Mouse (Mus musculus): ENCODE measurements around the gene Plod3. TPM values are rescaled to one million over a fixed set of nuclear protein-coding genes. Genes with fewer than 3 reads are reported as not detected.
A peak's percentile ranks its signal among the peaks of the same experiment; 100 is the strongest.
"Not testable (repeated sequence)": the region's sequence is repeated elsewhere in the genome, so short reads cannot be mapped to it uniquely, and the experiment has no call there.

Plod3 gene
- total and polyA plus RNA-seq, 2 experiments from 2014 or later = 25.2 to 63.5 TPM

- no peak overlapping the region for H3K9ac ChIP-seq (replicated peaks; ENCODE audit: low read length)
- no peak for DNase-seq (ENCODE audit: low spot score)
- H3K36me3 ChIP-seq (ENCODE audit: insufficient read depth, low read length) = no peaks in the 10 kb centered on the region
- no peak for TF ChIP-seq CTCF (IDR thresholded peaks at IDR 0.05; ENCODE audit: low read depth)
- no peak overlapping the region for H3K4me3 ChIP-seq (ENCODE audit: low read length)
- H3K9me3 ChIP-seq (ENCODE audit: low read length) = no peaks in the 10 kb centered on the region
- H3K4me1 ChIP-seq (ENCODE audit: insufficient read depth, low read length) = no peaks in the 10 kb centered on the region
- H3K27me3 ChIP-seq (ENCODE audit: insufficient read depth, low read length) = no peaks in the 10 kb centered on the region
- ATAC-seq = no peak
- no peak overlapping the region for H3K4me2 ChIP-seq (ENCODE audit: low read depth, low read length)
- 79% methylated on average over 12 of the region's 12 CpGs for WGBS
- no peak overlapping the region for H3K27ac ChIP-seq
Measured at GRCm38 (mm10) chr5:136945084-136945483, 41.7 kb upstream of the Plod3 start.

GRCm38 (mm10) chr5:136947874-136948273 is 38.9 kb upstream of the Plod3 start:
- Histone ChIP-seq H3K27ac (no peak overlapping the region), H3K9me3 (ENCODE audit: low read length) (no peaks in the 10 kb centered on the region), H3K4me1 (ENCODE audit: insufficient read depth, low read length) (no peaks in the 10 kb centered on the region), H3K4me3 (ENCODE audit: low read length) (no peak overlapping the region), H3K9ac (replicated peaks; ENCODE audit: low read length) (no peak overlapping the region), H3K4me2 (ENCODE audit: low read depth, low read length) (no peak overlapping the region), H3K27me3 (ENCODE audit: insufficient read depth, low read length) (no peaks in the 10 kb centered on the region), H3K36me3 (ENCODE audit: insufficient read depth, low read length) (no peaks in the 10 kb centered on the region)
- DNase-seq (ENCODE audit: low spot score) (no peak), ATAC-seq (no peak)
- TF ChIP-seq CTCF (IDR thresholded peaks at IDR 0.05; ENCODE audit: low read depth) = no peak

- not testable (repeated sequence) for H3K9ac ChIP-seq (replicated peaks; ENCODE audit: low read length); DNase-seq (ENCODE audit: low spot score); H3K36me3 ChIP-seq (ENCODE audit: insufficient read depth, low read length); H3K9me3 ChIP-seq (ENCODE audit: low read length); H3K4me3 ChIP-seq (ENCODE audit: low read length); H3K27me3 ChIP-seq (ENCODE audit: insufficient read depth, low read length); H3K27ac ChIP-seq; H3K4me1 ChIP-seq (ENCODE audit: insufficient read depth, low read length); H3K4me2 ChIP-seq (ENCODE audit: low read depth, low read length); ATAC-seq
- WGBS = 75% methylated on average over 14 of the region's 14 CpGs
Measured at GRCm38 (mm10) chr5:136949551-136950336, 37.1 kb upstream of the Plod3 start.

GRCm38 (mm10) chr5:136950521-136950920 is 36.3 kb upstream of the Plod3 start:
- DNase-seq (ENCODE audit: low spot score) = no peak
- no peak for TF ChIP-seq CTCF (IDR thresholded peaks at IDR 0.05; ENCODE audit: low read depth)
- Histone ChIP-seq H3K4me1 (ENCODE audit: insufficient read depth, low read length) (peaks cover 13% of the 10 kb centered on the region), H3K27ac (no peak overlapping the region), H3K4me2 (ENCODE audit: low read depth, low read length) (no peak overlapping the region), H3K9me3 (ENCODE audit: low read length) (no peaks in the 10 kb centered on the region), H3K9ac (replicated peaks; ENCODE audit: low read length) (no peak overlapping the region), H3K36me3 (ENCODE audit: insufficient read depth, low read length) (no peaks in the 10 kb centered on the region), H3K27me3 (ENCODE audit: insufficient read depth, low read length) (no peaks in the 10 kb centered on the region), H3K4me3 (ENCODE audit: low read length) (no peak overlapping the region)
- no peak for ATAC-seq
- 90% methylated on average over 6 of the region's 6 CpGs for WGBS

- H3K9ac ChIP-seq (replicated peaks; ENCODE audit: low read length) = no peak overlapping the region
- DNase-seq (ENCODE audit: low spot score) (no peak), ATAC-seq (no peak)
- 76% methylated on average over 4 of the region's 4 CpGs for WGBS
- H3K36me3 ChIP-seq (ENCODE audit: insufficient read depth, low read length) = 0 out of 2 replicates have a peak, but pooled peaks cover 3% of the 10 kb centered on the region
- TF ChIP-seq CTCF (IDR thresholded peaks at IDR 0.05; ENCODE audit: low read depth) = no peak
- H3K4me3 ChIP-seq (ENCODE audit: low read length) = no peak overlapping the region
- H3K27ac ChIP-seq = no peak overlapping the region
- H3K27me3 ChIP-seq (ENCODE audit: insufficient read depth, low read length) = no peaks in the 10 kb centered on the region
- H3K4me1 ChIP-seq (ENCODE audit: insufficient read depth, low read length) = peaks cover 16% of the 10 kb centered on the region
- no peaks in the 10 kb centered on the region for H3K9me3 ChIP-seq (ENCODE audit: low read length)
- H3K4me2 ChIP-seq (ENCODE audit: low read depth, low read length) = peak overlapping the region; percentile 78
Measured at GRCm38 (mm10) chr5:136952153-136952552, 34.7 kb upstream of the Plod3 start.

- Histone ChIP-seq H3K27me3 (ENCODE audit: insufficient read depth, low read length) (no peaks in the 10 kb centered on the region), H3K4me1 (ENCODE audit: insufficient read depth, low read length) (peaks cover 16% of the 10 kb centered on the region), H3K36me3 (ENCODE audit: insufficient read depth, low read length) (0 out of 2 replicates have a peak, but pooled peaks cover 3% of the 10 kb centered on the region), H3K9ac (replicated peaks; ENCODE audit: low read length) (peak within 1 kb of the TSS; percentile 83), H3K27ac (peak within 1 kb of the TSS; percentile 71), H3K9me3 (ENCODE audit: low read length) (no peaks in the 10 kb centered on the region), H3K4me2 (ENCODE audit: low read depth, low read length) (peak within 1 kb of the TSS; percentile 78), H3K4me3 (ENCODE audit: low read length) (peak within 1 kb of the TSS; percentile 78)
- DNase-seq (ENCODE audit: low spot score) (peak; percentile 98), ATAC-seq (peak; percentile 99)
- TF ChIP-seq CTCF (IDR thresholded peaks at IDR 0.05; ENCODE audit: low read depth) = peak; percentile 39
- under 1% methylated on average over 23 of the region's 23 CpGs for WGBS
Measured at GRCm38 (mm10) chr5:136953015-136953414, 33.8 kb upstream of the Plod3 start, which contains the start of gene Fis1. Gene Fis1 (plus strand): TSS chr5:136953275.

GRCm38 (mm10) chr5:136953440-136953951 is 33.3 kb upstream of the Plod3 start:
- Histone ChIP-seq H3K27me3 (ENCODE audit: insufficient read depth, low read length) (no peaks in the 10 kb centered on the region), H3K4me1 (ENCODE audit: insufficient read depth, low read length) (peaks cover 16% of the 10 kb centered on the region), H3K36me3 (ENCODE audit: insufficient read depth, low read length) (0 out of 2 replicates have a peak, but pooled peaks cover 3% of the 10 kb centered on the region), H3K4me3 (ENCODE audit: low read length) (peak overlapping the region; percentile 78), H3K27ac (peak overlapping the region; percentile 71), H3K4me2 (ENCODE audit: low read depth, low read length) (peak overlapping the region; percentile 78), H3K9ac (replicated peaks; ENCODE audit: low read length) (peak overlapping the region; percentile 83), H3K9me3 (ENCODE audit: low read length) (no peaks in the 10 kb centered on the region)
- WGBS = 1% methylated on average over 12 of the region's 12 CpGs
- no peak for ATAC-seq
- TF ChIP-seq CTCF (IDR thresholded peaks at IDR 0.05; ENCODE audit: low read depth) = no peak; the same call in 1 of the 2 replicates
- peak; percentile 47 for DNase-seq (ENCODE audit: low spot score)
